Mouse (Mus musculus) MEL (cell line): ENCODE results near the gene Ldah. TPM values are rescaled to one million over a fixed set of nuclear protein-coding genes. Genes with fewer than 3 reads are reported as not detected.

Source experiments
- DNase-seq: peaks from one replicate; pipeline ENCODE4 v3.0.0; 2011; ENCODE audit warnings: low read depth, low spot score
- H3K27ac ChIP-seq: 2 replicates; pipeline ENCODE4 v1.5.1; 2012; ENCODE audit warnings: low read depth, mild to moderate bottlenecking, control low read depth, low read length, moderate library complexity; ENCODE audit not compliant: control insufficient read depth
- H3K27me3 ChIP-seq, 2 experiments: fragments of 150-350 bp in 1 of 2; sonication (generic) in 1 of 2; 2 replicates each; pipeline ENCODE4 v1.6.1; 2012; ENCODE audit warnings: low read length in 2 of 2, mild to moderate bottlenecking in 2 of 2, improper control_type of control experiment in 1 of 2, moderate library complexity in 1 of 2; ENCODE audit not compliant: insufficient read depth in 2 of 2, control insufficient read depth in 1 of 2
- H3K36me3 ChIP-seq, 2 experiments: 2 replicates each; pipeline ENCODE4 v1.6.1; 2012 to 2014; ENCODE audit warnings: low read length in 2 of 2, improper control_type of control experiment in 1 of 2, inconsistent platforms in 1 of 2, mild to moderate bottlenecking in 1 of 2; ENCODE audit not compliant: insufficient read depth in 2 of 2, control insufficient read depth in 1 of 2
- H3K4me1 ChIP-seq, 2 experiments: fragments of 150-350 bp in 1 of 2; sonication (generic) in 1 of 2; 2 replicates each; pipeline ENCODE4 v1.6.1; 2012; ENCODE audit warnings: low read length in 2 of 2, improper control_type of control experiment in 1 of 2, mild to moderate bottlenecking in 1 of 2; ENCODE audit not compliant: insufficient read depth in 2 of 2, control insufficient read depth in 1 of 2
- H3K4me3 ChIP-seq, 2 experiments: fragments of 150-350 bp in 1 of 2; sonication (generic) in 1 of 2; 2 replicates each; pipeline ENCODE4 v1.5.1; 2012; ENCODE audit warnings: low read depth in 2 of 2, low read length in 2 of 2, mild to moderate bottlenecking in 2 of 2, moderate library complexity in 2 of 2, control low read depth in 1 of 2, improper control_type of control experiment in 1 of 2; ENCODE audit not compliant: control insufficient read depth in 1 of 2, insufficient read depth in 1 of 2
- H3K79me2 ChIP-seq: 2 replicates; pipeline ENCODE4 v1.6.1; 2012; ENCODE audit warnings: mild to moderate bottlenecking, low read length, moderate library complexity; ENCODE audit not compliant: control insufficient read depth, poor library complexity, insufficient read depth
- H3K9ac ChIP-seq: 2 replicates; pipeline ENCODE4 v1.6.1; 2012; ENCODE audit warnings: low read depth, mild to moderate bottlenecking, control low read depth, low read length, moderate library complexity; ENCODE audit not compliant: control insufficient read depth, poor library complexity, severe bottlenecking
- H3K9me3 ChIP-seq: fragments of 150-350 bp; sonication (generic); replicated peaks from 2 replicates; pipeline ENCODE4 v1.6.1; 2012; ENCODE audit warnings: mild to moderate bottlenecking, low read length, improper control_type of control experiment, moderate library complexity; ENCODE audit not compliant: insufficient read depth
- BHLHE40 ChIP-seq: IDR thresholded peaks from 2 replicates; pipeline ENCODE4 v1.6.1; 2012; ENCODE audit warnings: low read depth, mild to moderate bottlenecking, inconsistent platforms, low read length, improper control_type of control experiment, borderline replicate concordance
- CTCF ChIP-seq, 3 experiments: IDR thresholded peaks in 2 of 3; conservative IDR thresholded peaks in 1 of 3; 2 replicates each; pipeline ENCODE4 v1.5.1; 2011 to 2012; ENCODE audit warnings: low read length in 3 of 3, low read depth in 2 of 3, mild to moderate bottlenecking in 2 of 3, improper control_type of control experiment in 1 of 3, inconsistent platforms in 1 of 3, mixed read lengths in 1 of 3, moderate library complexity in 1 of 3; ENCODE audit not compliant: control insufficient read depth in 1 of 3, insufficient read depth in 1 of 3, poor library complexity in 1 of 3, severe bottlenecking in 1 of 3
- ETS1 ChIP-seq: IDR thresholded peaks from 2 replicates; pipeline ENCODE4 v1.6.1; 2012; ENCODE audit warnings: low read depth, mild to moderate bottlenecking, inconsistent platforms, low read length, improper control_type of control experiment, moderate library complexity
- GABPA ChIP-seq: IDR thresholded peaks from 2 replicates; pipeline ENCODE4 v1.6.1; 2012; ENCODE audit warnings: low read depth, mild to moderate bottlenecking, inconsistent platforms, low read length, improper control_type of control experiment, moderate library complexity
- HCFC1 ChIP-seq: IDR thresholded peaks from 2 replicates; pipeline ENCODE4 v1.6.1; 2012; ENCODE audit warnings: low read depth, mild to moderate bottlenecking, inconsistent platforms, low read length, improper control_type of control experiment, moderate library complexity
- JUND ChIP-seq: IDR thresholded peaks from 2 replicates; pipeline ENCODE4 v1.6.1; 2011; ENCODE audit warnings: low read depth, mild to moderate bottlenecking, improper control_type of control experiment, low read length
- KAT2A ChIP-seq: conservative IDR thresholded peaks from 2 replicates; pipeline ENCODE4 v1.6.1; 2012; ENCODE audit warnings: low read depth, low read length, improper control_type of control experiment, inconsistent platforms
- MAFK ChIP-seq: IDR thresholded peaks from 2 replicates; pipeline ENCODE4 v1.6.1; 2011; ENCODE audit warnings: low read depth, mild to moderate bottlenecking, low read length, improper control_type of control experiment, borderline replicate concordance
- MAX ChIP-seq: IDR thresholded peaks from 2 replicates; pipeline ENCODE4 v1.6.1; 2011; ENCODE audit warnings: low read length, improper control_type of control experiment
- MAZ ChIP-seq: IDR thresholded peaks from 2 replicates; pipeline ENCODE4 v1.6.1; 2012; ENCODE audit warnings: low read depth, mild to moderate bottlenecking, inconsistent platforms, low read length, improper control_type of control experiment
- MXI1 ChIP-seq: IDR thresholded peaks from 2 replicates; pipeline ENCODE4 v1.6.1; 2011; ENCODE audit warnings: mild to moderate bottlenecking, low read depth, low read length, improper control_type of control experiment
- MYB ChIP-seq: IDR thresholded peaks from 2 replicates; pipeline ENCODE4 v1.6.1; 2011; ENCODE audit warnings: mild to moderate bottlenecking, low read depth, low read length, improper control_type of control experiment
- NELFE ChIP-seq: IDR thresholded peaks from 2 replicates; pipeline ENCODE4 v1.6.1; 2011; ENCODE audit warnings: low read depth, low read length, improper control_type of control experiment
- POLR2A ChIP-seq, 2 experiments: IDR thresholded peaks; 2 replicates each; pipeline ENCODE4 v1.6.1; 2011 to 2012; ENCODE audit warnings: low read length in 2 of 2, mild to moderate bottlenecking in 2 of 2, control low read depth in 1 of 2, improper control_type of control experiment in 1 of 2, low read depth in 1 of 2, moderate library complexity in 1 of 2; ENCODE audit not compliant: control insufficient read depth in 1 of 2, insufficient read depth in 1 of 2, poor library complexity in 1 of 2
- POLR2AphosphoS2 ChIP-seq: IDR thresholded peaks from 2 replicates; pipeline ENCODE4 v1.6.1; 2011; ENCODE audit warnings: low read length, improper control_type of control experiment
- POLR2AphosphoS5 ChIP-seq: IDR thresholded peaks from 2 replicates; pipeline ENCODE4 v1.6.1; 2012; ENCODE audit warnings: low read depth, borderline replicate concordance, mild to moderate bottlenecking, inconsistent platforms, low read length, moderate library complexity, mixed read lengths
- RCOR1 ChIP-seq: IDR thresholded peaks from 2 replicates; pipeline ENCODE4 v1.6.1; 2012; ENCODE audit warnings: low read depth, mild to moderate bottlenecking, inconsistent platforms, low read length, improper control_type of control experiment
- SIN3A ChIP-seq: IDR thresholded peaks from 2 replicates; pipeline ENCODE4 v1.6.1; 2012; ENCODE audit warnings: low read length, improper control_type of control experiment, inconsistent platforms
- SMC3 ChIP-seq: IDR thresholded peaks from 2 replicates; pipeline ENCODE4 v1.6.1; 2011; ENCODE audit warnings: low read depth, low read length, improper control_type of control experiment
- TCF12 ChIP-seq: IDR thresholded peaks from 2 replicates; pipeline ENCODE4 v1.6.1; 2014; ENCODE audit warnings: low read depth, mild to moderate bottlenecking, inconsistent platforms, low read length, improper control_type of control experiment, moderate library complexity
- UBTF ChIP-seq: IDR thresholded peaks from 2 replicates; pipeline ENCODE4 v1.6.1; 2012; ENCODE audit warnings: low read depth, mild to moderate bottlenecking, inconsistent platforms, low read length, improper control_type of control experiment, moderate library complexity, borderline replicate concordance; ENCODE audit not compliant: insufficient read depth
- USF1 ChIP-seq: IDR thresholded peaks from 2 replicates; pipeline ENCODE4 v1.6.1; 2014; ENCODE audit warnings: low read depth, mild to moderate bottlenecking, inconsistent platforms, low read length, improper control_type of control experiment, moderate library complexity
- USF2 ChIP-seq, 2 experiments: IDR thresholded peaks; 2 replicates each; pipeline ENCODE4 v1.6.1; 2011 to 2012; ENCODE audit warnings: improper control_type of control experiment in 2 of 2, low read length in 2 of 2, borderline replicate concordance in 1 of 2, inconsistent platforms in 1 of 2, low read depth in 1 of 2, mild to moderate bottlenecking in 1 of 2; ENCODE audit not compliant: insufficient read depth in 1 of 2
- ZC3H11A ChIP-seq: IDR thresholded peaks from 2 replicates; pipeline ENCODE4 v1.6.1; 2012; ENCODE audit warnings: low read depth, mild to moderate bottlenecking, inconsistent platforms, low read length, improper control_type of control experiment
- ZNF384 ChIP-seq: IDR thresholded peaks from 2 replicates; pipeline ENCODE4 v1.6.1; 2012; ENCODE audit warnings: low read depth, mild to moderate bottlenecking, inconsistent platforms, low read length, improper control_type of control experiment
- polyA plus RNA-seq, 2 experiments: library from polyadenylated mRNA; stranded (reverse) in 1 of 2; unstranded in 1 of 2; fragments of >175 nt in 1 of 2; fragments of >200 nt in 1 of 2; gene quantifications; 2 replicates each; pipeline versions ENCODE4 v1.2.1 to v1.2.4; 2012; ENCODE audit warnings: low replicate concordance in 2 of 2, low read depth in 1 of 2; ENCODE audit not compliant: insufficient read length in 2 of 2, insufficient read depth in 1 of 2, missing spikeins in 1 of 2
- total RNA-seq: library from RNA; depleted of rRNA; stranded (reverse); fragments of 300-350 nt; gene quantifications from 2 replicates; pipeline ENCODE4 v1.2.3, GENCODE M21; 2012

The Ldah gene
- total and polyA plus RNA-seq, 3 experiments: 28.6 to 132 (median 44.2) TPM

- Histone ChIP-seq H3K27me3 (no peaks in the 10 kb centered on the region), H3K9me3 (no peaks in the 10 kb centered on the region), H3K4me3 (no peak overlapping the region), H3K79me2 (no peaks in the 10 kb centered on the region), H3K36me3 (no peaks in the 10 kb centered on the region; a peak in 1 of 4 replicates), H3K4me1 (no peaks in the 10 kb centered on the region), H3K27ac (no peak overlapping the region), H3K9ac (no peak overlapping the region)
- TF ChIP-seq POLR2AphosphoS5 (no peak), HCFC1 (no peak), MXI1 (no peak), MYB (no peak), ZC3H11A (no peak), MAFK (no peak), USF2 (IDR thresholded peaks at IDR 0.05; ENCODE audit: borderline replicate concordance in 1 of 2, insufficient read depth in 1 of 2, low read depth in 1 of 2, low read length in 2 of 2) (no peak), RCOR1 (no peak), GABPA (no peak), BHLHE40 (no peak), ZNF384 (no peak), NELFE (no peak), POLR2AphosphoS2 (no peak), KAT2A (no peak)
- no peak for DNase-seq
These were observed 36.8 kb downstream of the Ldah start for GRCm38 (mm10) chr12:8244746-8245145.

GRCm38 (mm10) chr12:8260297-8260696, 52.4 kb downstream of the Ldah start:
- no peak overlapping the region for H3K9ac ChIP-seq
- TF ChIP-seq MAZ (no peak), POLR2AphosphoS5 (no peak), UBTF (no peak), ETS1 (no peak), BHLHE40 (no peak), MAFK (no peak), SMC3 (no peak), JUND (no peak), SIN3A (no peak), TCF12 (no peak), NELFE (no peak), HCFC1 (no peak), POLR2A (IDR thresholded peaks at IDR 0.05; ENCODE audit: control insufficient read depth in 1 of 2, insufficient read depth in 1 of 2, low read depth in 1 of 2, low read length in 2 of 2, poor library complexity in 1 of 2) (no peak), MAX (no peak), USF1 (no peak), GABPA (no peak), CTCF (IDR thresholded peaks at IDR 0.05 in 2 of 3, conservative IDR thresholded peaks at IDR 0.05 in 1 of 3; ENCODE audit: control insufficient read depth in 1 of 3, insufficient read depth in 1 of 3, low read depth in 2 of 3, low read length in 3 of 3, poor library complexity in 1 of 3, severe bottlenecking in 1 of 3) (no peak)

More at GRCm38 (mm10) chr12:8260297-8260696, 52.4 kb downstream of the Ldah start:
- H3K9me3 ChIP-seq: no peaks in the 10 kb centered on the region
- no peaks in the 10 kb centered on the region for H3K27me3 ChIP-seq
- H3K4me1 ChIP-seq: peaks cover 0 to 4% of the 10 kb centered on the region in 2 experiments; a peak in 1 of 4 replicates
- no peak overlapping the region for H3K27ac ChIP-seq
- DNase-seq: peak; percentile 10
- H3K36me3 ChIP-seq: peaks cover 0 to 4% of the 10 kb centered on the region in 2 experiments
- no peaks in the 10 kb centered on the region for H3K79me2 ChIP-seq
- no peak overlapping the region for H3K4me3 ChIP-seq
